Mouse (Mus musculus) intestine, postnatal 0 days (tissue): ENCODE data around the gene Pih1d1. TPM values are rescaled to one million over a fixed set of nuclear protein-coding genes. Genes with fewer than 3 reads are reported as not detected.
"Not testable (repeated sequence)": the region's sequence is repeated elsewhere in the genome, so short reads cannot be mapped to it uniquely, and the experiment has no call there.

ENCODE experiments used
- ATAC-seq: fragments of 200-750 bp; cut with Nextera tagmentation; 2 replicates; pipeline ENCODE4 v1.8.0; 2017; ENCODE audit warnings: mild to moderate bottlenecking, moderate TSS enrichment, moderate library complexity
- H3K27ac ChIP-seq: fragments of 300-500 bp; sonication (generic); 2 replicates; pipeline ENCODE4 v1.5.1; 2014; ENCODE audit warnings: mild to moderate bottlenecking, low read depth, low read length, moderate library complexity
- H3K27me3 ChIP-seq: fragments of 300-500 bp; sonication (generic); replicated peaks from 2 replicates; pipeline ENCODE4 v1.6.1; 2014; ENCODE audit warnings: low read length, mixed read lengths; ENCODE audit not compliant: control insufficient read depth, insufficient read depth
- H3K36me3 ChIP-seq: fragments of 300-500 bp; sonication (generic); 2 replicates; pipeline ENCODE4 v1.6.1; 2014; ENCODE audit warnings: mild to moderate bottlenecking, moderate library complexity; ENCODE audit not compliant: control insufficient read depth, insufficient read depth
- H3K4me1 ChIP-seq: fragments of 300-500 bp; sonication (generic); replicated peaks from 2 replicates; pipeline ENCODE4 v1.6.1; 2014; ENCODE audit warnings: antibody characterized with exemption, low read length, mixed read lengths; ENCODE audit not compliant: control insufficient read depth, insufficient read depth
- H3K4me2 ChIP-seq: fragments of 300-500 bp; sonication (generic); replicated peaks from 2 replicates; pipeline ENCODE4 v1.6.1; 2014; ENCODE audit warnings: low read depth, mild to moderate bottlenecking, moderate library complexity
- H3K4me3 ChIP-seq: fragments of 300-500 bp; sonication (generic); 2 replicates; pipeline ENCODE4 v1.5.1; 2014; ENCODE audit warnings: low read depth, low read length
- H3K9ac ChIP-seq: fragments of 300-500 bp; sonication (generic); 2 replicates; pipeline ENCODE4 v1.6.1; 2014; ENCODE audit warnings: mild to moderate bottlenecking, low read depth, low read length
- H3K9me3 ChIP-seq: fragments of 300-500 bp; sonication (generic); 2 replicates; pipeline ENCODE4 v1.6.1; 2016; ENCODE audit warnings: mixed run types; ENCODE audit not compliant: control insufficient read depth
- CTCF ChIP-seq: sonication (generic); IDR thresholded peaks from 2 replicates; pipeline ENCODE4 v1.5.1; 2016; ENCODE audit warnings: low read depth, mild to moderate bottlenecking, control low read depth, antibody characterized with exemption, moderate library complexity
- WGBS: fragments of 180-500 bp; shearing (Covaris S2); extraction: QIAGEN DNeasy Blood & Tissue Kit; methylation state at CpG from one replicate; pipeline ENCODE4 v1.1.7; 2014; 5-methylcytosine and 5-hydroxymethylcytosine counted together
- polyA plus RNA-seq: library from polyadenylated mRNA; unstranded; fragments of >200 nt; fragmentation: Nextera tagmentation; extraction: Ambion mirVana; gene quantifications from 2 replicates; pipeline ENCODE4 v1.2.1, GENCODE M21; 2015

Pih1d1 gene
- polyA plus RNA-seq, 1 experiment from 2014 or later: 64.7 TPM

- no peak overlapping the region for H3K4me2 ChIP-seq
- peaks cover 67% of the 10 kb centered on the region for H3K27me3 ChIP-seq
- ATAC-seq: no peak
- H3K36me3 ChIP-seq: no peaks in the 10 kb centered on the region
- WGBS: 87% methylated on average over 3 of the region's 3 CpGs
- TF ChIP-seq CTCF: no peak
- peaks cover 9% of the 10 kb centered on the region for H3K9me3 ChIP-seq
- no peak overlapping the region for H3K9ac ChIP-seq
- H3K27ac ChIP-seq: no peak overlapping the region
- H3K4me3 ChIP-seq: no peak overlapping the region
- H3K4me1 ChIP-seq: no peaks in the 10 kb centered on the region
Observed at GRCm38 (mm10) chr7:45169495-45169894, 15.4 kb downstream of the Pih1d1 start.

GRCm38 (mm10) chr7:45172974-45173373 lies 18.9 kb downstream of the Pih1d1 start:
- 55% methylated on average over 7 of the region's 7 CpGs for WGBS
- Histone ChIP-seq H3K4me3 (no peak overlapping the region), H3K9ac (no peak overlapping the region), H3K27me3 (peaks cover 69% of the 10 kb centered on the region), H3K27ac (no peak overlapping the region), H3K4me2 (no peak overlapping the region), H3K9me3 (peaks cover 9% of the 10 kb centered on the region), H3K4me1 (no peaks in the 10 kb centered on the region), H3K36me3 (no peaks in the 10 kb centered on the region)
- ATAC-seq: no peak
- TF ChIP-seq CTCF: peak; percentile 52

GRCm38 (mm10) chr7:45173772-45174171 lies 19.7 kb downstream of the Pih1d1 start:
- H3K4me3 ChIP-seq, H3K9me3 ChIP-seq, H3K4me1 ChIP-seq, ATAC-seq, H3K9ac ChIP-seq, H3K4me2 ChIP-seq, H3K27ac ChIP-seq, H3K36me3 ChIP-seq: not testable (repeated sequence)
- peaks cover 69% of the 10 kb centered on the region for H3K27me3 ChIP-seq
- TF ChIP-seq CTCF: peak; percentile 60
- 41% methylated on average over 1 of the region's 1 CpGs for WGBS

DNA sequence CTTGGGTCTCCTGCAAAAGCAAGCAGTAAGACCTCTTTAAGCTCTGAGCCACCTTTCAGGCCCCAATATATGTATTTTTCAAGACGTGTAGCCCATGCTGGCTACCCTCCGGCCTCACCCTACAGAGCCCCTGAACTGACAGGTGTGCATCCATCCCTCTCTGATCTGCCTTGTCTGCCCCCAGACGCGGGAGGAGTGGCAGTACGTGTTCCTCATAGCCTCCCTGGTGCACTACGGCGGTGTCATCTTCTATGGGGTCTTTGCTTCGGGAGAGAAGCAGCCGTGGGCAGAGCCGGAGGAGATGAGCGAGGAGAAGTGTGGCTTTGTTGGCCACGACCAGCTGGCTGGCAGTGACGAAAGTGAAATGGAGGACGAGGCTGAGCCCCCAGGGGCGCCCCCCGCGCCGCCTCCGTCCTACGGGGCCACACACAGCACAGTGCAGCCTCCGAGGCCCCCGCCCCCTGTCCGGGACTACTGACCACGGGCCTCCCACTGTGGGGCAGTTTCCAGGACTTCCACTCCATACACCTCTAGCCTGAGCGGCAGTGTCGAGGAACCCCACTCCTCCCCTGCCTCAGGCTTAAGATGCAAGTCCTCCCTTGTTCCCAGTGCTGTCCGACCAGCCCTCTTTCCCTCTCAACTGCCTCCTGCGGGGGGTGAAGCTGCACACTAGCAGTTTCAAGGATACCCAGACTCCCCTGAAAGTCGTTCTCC lies 20.6 kb downstream of the Pih1d1 start:
- no peak for ATAC-seq
- Histone ChIP-seq H3K4me3 (no peak overlapping the region), H3K9ac (no peak overlapping the region), H3K4me2 (no peak overlapping the region), H3K27me3 (peaks cover 70% of the 10 kb centered on the region), H3K27ac (no peak overlapping the region), H3K4me1 (no peaks in the 10 kb centered on the region), H3K9me3 (peaks cover 6% of the 10 kb centered on the region), H3K36me3 (no peaks in the 10 kb centered on the region)
- WGBS: 8% methylated on average over 29 of the region's 29 CpGs
- TF ChIP-seq CTCF: no peak

DNA sequence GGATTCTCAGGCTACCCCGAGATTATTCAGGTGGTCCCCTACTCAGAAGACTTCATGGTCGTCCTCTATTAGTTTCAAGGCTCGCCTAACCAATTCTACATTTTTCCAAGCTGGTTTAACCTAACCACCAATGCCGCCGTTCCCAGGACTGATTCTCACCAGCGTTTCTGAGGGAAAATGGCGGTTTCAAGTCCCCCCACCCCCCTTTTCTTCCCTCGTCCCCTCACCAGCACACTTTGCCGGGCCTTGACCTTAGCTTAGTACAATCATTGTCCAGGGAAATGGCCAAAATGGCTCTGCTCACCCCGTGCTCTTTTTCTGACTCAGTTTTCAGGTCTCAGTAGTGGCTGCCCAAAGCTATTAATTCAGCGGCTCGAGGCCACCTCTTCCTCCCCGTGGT lies 21.3 kb downstream of the Pih1d1 start:
- no peak overlapping the region for H3K9ac ChIP-seq
- peaks cover 74% of the 10 kb centered on the region for H3K27me3 ChIP-seq
- ATAC-seq: no peak
- no peaks in the 10 kb centered on the region for H3K36me3 ChIP-seq
- no peak overlapping the region for H3K27ac ChIP-seq
- 5% methylated on average over 13 of the region's 13 CpGs for WGBS
- no peaks in the 10 kb centered on the region for H3K4me1 ChIP-seq
- H3K4me3 ChIP-seq: no peak overlapping the region
- H3K4me2 ChIP-seq: no peak overlapping the region
- H3K9me3 ChIP-seq: no peaks in the 10 kb centered on the region
- TF ChIP-seq CTCF: no peak

DNA sequence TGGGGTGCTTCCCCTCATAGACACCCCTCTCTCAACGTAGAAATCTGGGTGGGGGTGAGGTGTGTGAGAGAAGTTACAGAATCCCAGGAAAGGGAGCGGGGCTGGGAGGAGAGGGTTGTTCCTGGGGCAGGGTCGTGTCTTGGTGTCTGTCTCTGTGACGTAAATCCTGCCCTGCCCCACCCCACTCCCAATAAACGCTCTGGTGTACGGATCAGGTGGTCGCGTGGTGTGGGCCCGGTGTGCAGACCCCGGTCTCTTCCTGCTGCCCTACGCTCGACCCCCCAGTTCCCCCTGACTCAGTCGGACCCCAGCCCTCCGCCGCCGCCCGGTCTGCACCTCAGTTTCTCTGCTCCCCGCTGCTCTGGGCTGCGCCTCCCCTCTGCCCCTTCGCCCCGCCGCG lies 21.8 kb downstream of the Pih1d1 start:
- no peak overlapping the region for H3K9ac ChIP-seq
- H3K4me1 ChIP-seq: no peaks in the 10 kb centered on the region
- no peak overlapping the region for H3K4me3 ChIP-seq
- no peak overlapping the region for H3K27ac ChIP-seq
- no peaks in the 10 kb centered on the region for H3K36me3 ChIP-seq
- peaks cover 79% of the 10 kb centered on the region for H3K27me3 ChIP-seq
- H3K4me2 ChIP-seq: no peak overlapping the region
- TF ChIP-seq CTCF: no peak
- 2% methylated on average over 23 of the region's 23 CpGs for WGBS
- ATAC-seq: no peak
- no peaks in the 10 kb centered on the region for H3K9me3 ChIP-seq
